ENCODE assay signal across 21 mouse cellular contexts in genomic region chr19:3651989-3652388, GRCm38 (mm10). TPM values are rescaled to one million over a fixed set of nuclear protein-coding genes. Genes with fewer than 3 reads are reported as not detected.
DNase-seq lines count a peak whose midpoint lies in the region; ATAC-seq and TF ChIP-seq lines count a peak whose summit lies in the region.
"Had no signal": no experiment of that assay in that cellular context is flagged by ENCODE, and none has a peak within 500 bp of the region (broad histone marks: within the 10 kb centered on the region; RNA-seq: fewer than 3 reads in every experiment).

No protein-coding gene starts in this region.

- intact Hi-C loops in heart, postnatal 10 days (cut with DNase I): no loop called here

- no peak overlapping the region for H3K27ac ChIP-seq in kidney, embryonic 15.5 days
- H3K27ac ChIP-seq in kidney, adult 2 months (ENCODE audit: insufficient read depth, low read depth, low read length): no peak overlapping the region
- H3K27ac ChIP-seq in testis, adult 2 months (ENCODE audit: control insufficient read depth, insufficient read depth, low read depth, low read length): peak overlapping the region; percentile 9; the same call in 1 of the 2 replicates

- no peak for TF ChIP-seq POLR2A in kidney, adult 2 months (IDR thresholded peaks at IDR 0.05; ENCODE audit: low read depth, low read length)
- no peak for TF ChIP-seq POLR2A in testis, adult 2 months (IDR thresholded peaks at IDR 0.05; ENCODE audit: control insufficient read depth, low read depth, low read length)

- H3K4me2 ChIP-seq in kidney, embryonic 15.5 days: no peak overlapping the region

- WGBS in kidney, embryonic 15.5 days: 99% methylated on average over 13 of the region's 13 CpGs
- 82% methylated on average over 13 of the region's 13 CpGs for WGBS in kidney, adult 2 months

- peaks cover 58% of the 10 kb centered on the region for H3K36me3 ChIP-seq in kidney, embryonic 15.5 days
- H3K36me3 ChIP-seq in kidney, adult 2 months (ENCODE audit: control insufficient read depth, insufficient read depth, low read length): no peaks in the 10 kb centered on the region
- no peaks in the 10 kb centered on the region for H3K36me3 ChIP-seq in testis, adult 2 months (ENCODE audit: control insufficient read depth, insufficient read depth, low read length)
- H3K36me3 ChIP-seq: G1E had no signal

- H3K9me3 ChIP-seq in kidney, embryonic 15.5 days (replicated peaks): peaks cover 4% of the 10 kb centered on the region; the same call in 1 of the 2 replicates
- H3K9me3 ChIP-seq: G1E had no signal

- H3K27me3 ChIP-seq in kidney, embryonic 15.5 days: no peaks in the 10 kb centered on the region
- no peaks in the 10 kb centered on the region for H3K27me3 ChIP-seq in kidney, adult 2 months (replicated peaks; ENCODE audit: control insufficient read depth, insufficient read depth, low read length)
- no peaks in the 10 kb centered on the region for H3K27me3 ChIP-seq in testis, adult 2 months (ENCODE audit: control insufficient read depth, insufficient read depth, low read length)
- H3K27me3 ChIP-seq: CH12.LX, Patski had no signal

- H3K9ac ChIP-seq in kidney, embryonic 15.5 days: no peak overlapping the region

- no peak for TF ChIP-seq CTCF in kidney, adult 2 months (conservative IDR thresholded peaks at IDR 0.05; ENCODE audit: insufficient read depth, insufficient read length, low read depth, low read length)
- no peak for TF ChIP-seq CTCF in testis, adult 2 months (IDR thresholded peaks at IDR 0.05; ENCODE audit: control insufficient read depth, insufficient read depth, insufficient replicate concordance, low read depth, low read length)

- DNase-seq in heart, adult 11 months: peak; percentile 91
- no peak for DNase-seq in heart, postnatal 10 days
- DNase-seq in kidney, adult 18-20 months: peak; percentile 30
- peak; percentile 53 for DNase-seq in kidney, adult 2 months
- DNase-seq in kidney, postnatal 14 days: no peak
- DNase-seq in testis, postnatal 10 days (ENCODE audit: low spot score): no peak
- DNase-seq: adrenal gland, adult 2 months; adrenal gland, adult 8-10 months; adrenal gland, postnatal 10 days; adrenal gland, postnatal 14 days; adrenal gland, postnatal 25 days; adrenal gland, postnatal 36 days; cerebellum, adult 11 months; cerebellum, adult 11-12 months had no signal

- no peak overlapping the region for H3K4me3 ChIP-seq in kidney, embryonic 15.5 days (replicated peaks)
- H3K4me3 ChIP-seq in kidney, adult 2 months (ENCODE audit: insufficient read depth, low read depth, low read length): no peak overlapping the region
- peak overlapping the region; percentile 79 for H3K4me3 ChIP-seq in testis, adult 2 months (ENCODE audit: control insufficient read depth, low read depth, low read length)

- no peak for ATAC-seq in kidney, embryonic 15.5 days (replicated peaks; ENCODE audit: low FRiP score)
- ATAC-seq: activated CD4-positive, CD25-positive, alpha-beta regulatory T cell, adult 4 months; CD4-positive, CD25-positive, alpha-beta regulatory T cell, adult 4 months; Patski had no signal

- H3K4me1 ChIP-seq in kidney, embryonic 15.5 days: peaks cover 36% of the 10 kb centered on the region
- peaks cover 20% of the 10 kb centered on the region for H3K4me1 ChIP-seq in kidney, adult 2 months (ENCODE audit: control insufficient read depth, insufficient read depth, low read length)
- H3K4me1 ChIP-seq in testis, adult 2 months (ENCODE audit: control insufficient read depth, insufficient read depth, low read length): peaks cover 13% of the 10 kb centered on the region

RNA-seq across cellular contexts. Expression of gene Lrp5, which starts 34.4 kb away (rescaled TPM):
- total RNA-seq in heart, postnatal 10 days (2021): 10 to 100 TPM; 50.6 to 51.0 TPM
- 5.8 and 6.9 TPM in 2 replicates for polyA plus RNA-seq in kidney, embryonic 15.5 days (2015; fragmentation: Nextera tagmentation; extraction: Ambion mirVana)
- polyA plus RNA-seq in kidney, adult 2 months (2012; rRNA removed): 33.9 and 34.2 TPM in 2 replicates
- 24.9 and 25.3 TPM in 2 replicates for polyA plus RNA-seq in testis, adult 2 months (2012; rRNA removed)

RNA-seq across cellular contexts. Expression of gene 1810055G02Rik, which starts 56.1 kb away (rescaled TPM):
- total RNA-seq in heart, postnatal 10 days (2021): 10 to 100 TPM; 12.0 to 14.2 TPM
- polyA plus RNA-seq in kidney, embryonic 15.5 days (2015; fragmentation: Nextera tagmentation; extraction: Ambion mirVana): 39.7 and 43.9 TPM in 2 replicates
- 18.8 and 23.3 TPM in 2 replicates for polyA plus RNA-seq in kidney, adult 2 months (2012; rRNA removed)
- 319 and 328 TPM in 2 replicates for polyA plus RNA-seq in testis, adult 2 months (2012; rRNA removed)

Comparison
In these comparisons a context has a peak if more than half of its experiments do, and no peak if none do; other contexts are left out.
1. DNase-seq: peak in heart, adult 11 months (single experiment), kidney, adult 18-20 months (single experiment) and kidney, adult 2 months (single experiment); none in heart, postnatal 10 days (0 of 2), kidney, postnatal 14 days (single experiment) and testis, postnatal 10 days (single experiment).